In genomic region chr13:45868886-45869285, GRCm38 (mm10) we compare ENCODE assay signal across 21 mouse cellular contexts.
"Had no signal": no experiment of that assay in that cellular context is flagged by ENCODE, and none has a peak within 500 bp of the region (broad histone marks: within the 10 kb centered on the region; RNA-seq: fewer than 3 reads in every experiment).

No protein-coding gene starts in this region.

- H3K9me3 ChIP-seq: liver, embryonic 15.5 days; lung, embryonic 15.5 days; midbrain, embryonic 12.5 days; midbrain, embryonic 15.5 days; neural tube, embryonic 12.5 days; neural tube, embryonic 15.5 days had no signal

- ATAC-seq: midbrain, embryonic 15.5 days had no signal

- H3K27ac ChIP-seq: left cerebral cortex, adult 2 months; liver, embryonic 15.5 days; lung, embryonic 15.5 days; macrophage; midbrain, embryonic 12.5 days; midbrain, embryonic 15.5 days; neural tube, embryonic 12.5 days; neural tube, embryonic 15.5 days; stomach, postnatal 0 days had no signal

- H3K4me2 ChIP-seq: liver, embryonic 11.5 days; liver, embryonic 15.5 days; lung, embryonic 15.5 days; midbrain, embryonic 12.5 days; midbrain, embryonic 15.5 days; neural tube, embryonic 12.5 days; neural tube, embryonic 15.5 days had no signal

- H3K36me3 ChIP-seq: liver, embryonic 15.5 days; lung, embryonic 15.5 days; midbrain, embryonic 12.5 days; midbrain, embryonic 15.5 days; neural tube, embryonic 12.5 days; neural tube, embryonic 15.5 days had no signal

- H3K4me3 ChIP-seq: left cerebral cortex, adult 2 months; liver, embryonic 15.5 days; lung, embryonic 15.5 days; midbrain, embryonic 12.5 days; midbrain, embryonic 15.5 days; neural tube, embryonic 12.5 days; neural tube, embryonic 15.5 days had no signal

- DNase-seq: kidney, adult 11 months; kidney, adult 9 months; kidney, postnatal 14 days; layer of hippocampus, postnatal 36 days; lung, adult 18-20 months; lung, postnatal 14 days; right cerebral cortex, adult 18-20 months; right cerebral cortex, postnatal 14 days; right cerebral cortex, postnatal 4 days; thymus, adult 18-20 months; thymus, postnatal 36 days had no signal

- H3K27me3 ChIP-seq: liver, embryonic 15.5 days; lung, embryonic 15.5 days; midbrain, embryonic 15.5 days; neural tube, embryonic 12.5 days; neural tube, embryonic 15.5 days had no signal

- H3K9ac ChIP-seq: liver, embryonic 15.5 days; lung, embryonic 15.5 days; midbrain, embryonic 12.5 days; midbrain, embryonic 15.5 days; neural tube, embryonic 12.5 days; neural tube, embryonic 15.5 days had no signal

- H3K4me1 ChIP-seq: lung, embryonic 15.5 days; midbrain, embryonic 12.5 days; midbrain, embryonic 15.5 days; neural tube, embryonic 12.5 days had no signal
